Mouse (Mus musculus): ENCODE data around the gene Carf.

Gene Carf

DNA sequence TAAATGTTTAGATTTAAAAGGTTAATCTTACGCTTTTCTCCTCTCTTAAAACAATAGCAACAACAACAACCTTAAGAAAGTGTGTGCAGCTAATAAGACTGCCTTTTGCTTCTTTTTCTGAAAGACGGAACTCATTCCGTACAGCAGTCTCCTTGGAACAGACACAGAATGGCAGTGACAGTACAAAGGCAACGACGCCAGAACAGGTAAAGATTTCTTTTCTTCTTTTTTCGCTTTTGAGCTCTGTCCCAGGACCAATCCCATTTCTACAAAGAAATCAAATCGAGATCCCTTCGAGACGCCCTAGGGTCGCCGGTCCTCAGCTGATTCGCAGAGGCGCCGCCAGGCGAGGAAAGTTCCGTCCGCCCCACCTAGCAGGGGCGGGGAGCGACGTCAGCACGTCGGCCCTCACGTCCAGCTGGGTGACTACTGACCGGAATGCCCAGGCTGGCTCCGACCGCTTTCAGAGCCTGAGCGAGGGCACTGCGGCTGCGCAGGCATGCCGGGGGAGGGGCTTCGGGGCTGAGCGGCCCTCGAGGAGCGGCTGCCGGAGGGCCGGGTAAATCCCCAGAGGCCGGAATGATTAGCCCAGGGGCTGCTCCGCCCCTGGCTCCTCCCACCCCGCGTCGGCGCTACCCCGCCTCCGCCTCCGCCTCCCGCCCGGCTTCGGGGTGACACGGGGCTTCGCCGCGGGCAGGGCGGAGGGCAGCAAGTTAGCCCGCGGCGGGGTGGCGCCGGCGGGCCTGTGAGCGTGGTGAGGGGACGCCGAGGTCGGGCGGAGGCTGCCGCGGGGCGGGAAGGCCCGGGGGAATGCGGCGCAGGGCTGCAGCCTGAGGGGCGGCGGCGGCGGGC, 82.1 kb downstream of the Carf start, which contains the start of gene Nbeal1:
TSS of gene Nbeal1 (plus strand) at position 668 of the 852 bp plus-strand sequence.
- peak; percentile 93 to 94 for DNase-seq

DNA sequence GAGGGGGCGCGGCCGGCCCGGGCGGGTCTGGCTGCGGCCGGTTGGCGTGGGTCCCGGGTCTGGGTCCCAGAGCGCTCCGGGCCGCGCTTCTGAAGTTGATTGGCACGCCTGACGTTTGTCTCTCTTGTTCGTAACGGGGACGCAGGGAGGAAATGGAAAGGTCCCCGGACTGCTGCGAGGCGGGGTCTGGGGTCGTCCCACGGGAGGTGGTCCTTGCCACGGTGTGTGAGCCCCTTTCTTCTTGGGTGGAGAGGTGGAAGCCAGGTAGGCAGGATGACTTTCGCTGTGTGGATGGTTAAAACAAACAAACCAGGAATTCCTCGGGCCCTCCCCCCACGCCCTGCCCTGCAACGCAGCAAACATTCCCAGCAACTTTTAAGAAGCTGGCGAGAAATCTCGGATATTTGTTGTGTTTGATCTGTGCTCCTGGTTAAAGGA, 82.8 kb downstream of the Carf start:
- DNase-seq: no peak

DNA sequence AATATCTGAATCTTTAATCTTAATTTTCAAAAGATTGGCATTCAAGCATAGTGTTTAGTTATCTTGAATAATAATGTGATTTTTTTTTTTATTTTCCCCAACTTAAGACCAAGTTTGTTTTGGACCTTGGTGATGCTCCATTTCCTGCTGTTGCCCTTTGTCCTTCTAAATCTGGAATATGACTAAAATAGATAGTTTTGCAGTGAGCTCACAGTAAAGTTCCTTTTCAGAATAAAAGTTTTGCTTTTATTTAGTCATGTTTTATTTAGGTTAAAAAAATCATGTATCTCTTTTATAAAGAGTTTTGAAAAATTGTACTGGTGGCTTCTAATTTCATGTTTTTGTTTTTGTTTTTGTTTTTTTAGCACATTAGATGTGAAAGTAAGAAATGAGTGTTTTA, 90.4 kb downstream of the Carf start:
- no peak for DNase-seq

DNA sequence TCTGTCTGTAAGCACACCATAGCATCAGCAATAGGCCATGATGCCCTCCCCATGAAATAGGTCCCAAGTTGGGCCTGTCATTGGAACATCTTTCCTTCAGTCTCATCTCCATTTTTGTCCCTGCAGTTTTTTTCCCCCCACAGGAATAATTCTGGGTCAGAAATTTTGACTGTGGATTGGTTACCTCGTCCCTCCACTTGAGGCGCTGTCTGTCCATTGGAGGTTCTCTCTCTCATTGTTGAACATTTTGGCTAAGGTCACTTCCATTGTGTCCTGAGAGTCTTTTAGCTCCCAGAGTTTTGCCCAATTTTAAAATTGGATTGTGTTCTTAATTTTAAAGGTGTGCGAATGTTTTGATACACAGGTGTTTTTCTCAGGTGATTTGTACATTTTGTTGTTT, 98.8 kb downstream of the Carf start:
- DNase-seq: no peak

DNA sequence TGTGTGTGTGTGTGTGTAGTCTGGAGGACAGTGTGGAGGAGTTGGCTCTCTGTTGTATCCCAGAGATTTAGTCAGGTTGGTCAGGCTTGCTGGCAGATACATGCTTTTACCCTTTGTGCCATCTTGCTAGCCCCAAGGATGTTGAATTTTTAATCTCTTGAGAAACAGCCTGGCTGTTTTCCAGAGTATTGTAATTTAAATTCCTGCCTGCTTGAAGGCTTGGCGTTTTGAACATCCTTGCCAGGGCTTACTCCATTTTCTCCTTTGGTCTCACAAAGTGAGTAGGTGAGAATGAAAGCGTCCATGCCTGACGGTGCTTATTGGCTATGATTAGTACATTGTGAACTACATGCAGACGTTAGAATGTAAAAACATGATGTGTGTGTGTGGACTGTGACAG, 101.0 kb downstream of the Carf start:
- DNase-seq: no peak
